Mouse (Mus musculus): ENCODE data around the gene Herc3.

GRCm38 (mm10) chr6:58837917-58838316 lies 6.7 kb downstream of the Herc3 start:
- TF ChIP-seq MAFK (IDR thresholded peaks at IDR 0.05; ENCODE audit: insufficient read depth, low read depth, low read length) (no peak), ZNF384 (IDR thresholded peaks at IDR 0.05; ENCODE audit: low read depth, low read length) (no peak), HCFC1 (IDR thresholded peaks at IDR 0.05; ENCODE audit: borderline replicate concordance, insufficient read depth, low read length) (no peak), CHD2 (IDR thresholded peaks at IDR 0.05; ENCODE audit: low read depth, low read length) (no peak)
